Mouse (Mus musculus): Measurements from ENCODE around the gene Zzef1.

Gene Zzef1

GRCm38 (mm10) chr11:72954216-72954615, 158.2 kb downstream of the Zzef1 start:
- no peak for DNase-seq (ENCODE audit: low read depth, low spot score)

- DNase-seq (ENCODE audit: low read depth, low spot score): no peak
These were observed 159.4 kb downstream of the Zzef1 start for GRCm38 (mm10) chr11:72955339-72955974.

DNA sequence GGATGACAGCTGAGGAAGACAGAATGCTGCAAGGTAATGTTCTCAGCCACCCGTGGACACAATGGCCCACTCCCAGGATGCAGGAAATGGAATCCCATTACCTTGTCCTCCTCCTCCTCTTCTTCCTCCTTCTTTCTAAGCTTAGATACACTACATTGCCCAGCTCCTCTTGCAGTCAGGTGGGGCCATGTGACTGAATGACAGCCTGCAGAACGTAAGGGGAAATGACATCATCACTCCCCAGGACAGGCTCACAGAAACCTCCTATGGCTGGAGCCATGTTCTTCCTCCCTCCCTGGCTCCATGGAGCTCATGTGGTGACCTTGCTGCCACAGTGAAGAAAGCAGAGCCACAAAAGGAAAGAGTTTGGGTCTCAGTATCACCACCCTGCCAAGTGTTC, 161.3 kb downstream of the Zzef1 start:
- no peak for DNase-seq (ENCODE audit: low read depth, low spot score)

- DNase-seq (ENCODE audit: low read depth, low spot score): no peak
These were observed 164.1 kb downstream of the Zzef1 start for GRCm38 (mm10) chr11:72959924-72960679.

DNA sequence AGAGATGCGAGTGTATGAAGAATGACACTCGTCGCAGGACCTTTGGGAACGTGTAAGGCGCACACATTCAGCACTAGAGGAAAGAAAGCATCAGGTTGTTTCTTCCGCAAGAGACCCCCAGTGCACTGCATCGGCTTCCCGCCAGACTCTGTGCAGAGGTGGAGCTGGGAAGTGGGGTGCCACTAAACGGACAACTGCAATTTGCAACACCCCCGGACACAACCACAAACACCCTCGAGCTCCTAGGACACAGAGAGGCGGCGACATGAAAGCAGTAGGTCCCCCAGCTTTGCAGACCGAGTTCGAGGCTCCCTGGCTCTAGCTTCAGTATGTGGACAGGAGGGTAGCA, 164.7 kb downstream of the Zzef1 start:
- DNase-seq (ENCODE audit: low read depth, low spot score): no peak

GRCm38 (mm10) chr11:72961072-72961980, 165.3 kb downstream of the Zzef1 start, which contains the start of gene Atp2a3:
TSS of gene Atp2a3 (plus strand) at chr11:72961169.
- DNase-seq (ENCODE audit: low read depth, low spot score): no peak

DNA sequence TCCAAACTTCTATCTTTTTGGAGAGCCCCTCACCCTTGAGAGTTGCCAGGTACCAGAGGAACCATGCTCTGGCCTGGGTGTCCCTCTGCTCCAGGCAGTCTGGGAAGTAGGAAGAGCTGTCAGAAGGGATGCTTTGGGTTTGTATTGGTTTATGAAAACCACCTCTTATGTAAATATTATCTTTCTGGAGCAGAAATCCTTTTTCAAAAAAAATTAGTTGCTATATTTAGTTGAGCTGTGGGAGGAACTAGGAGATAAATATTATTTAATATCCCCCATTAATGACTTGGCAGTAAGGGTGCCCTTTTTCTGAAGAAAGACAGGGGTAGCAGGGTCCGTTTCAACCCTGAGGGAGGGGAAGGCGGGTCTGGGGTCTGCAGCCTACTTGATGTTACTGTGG, 166.4 kb downstream of the Zzef1 start:
- no peak for DNase-seq (ENCODE audit: low read depth, low spot score)

DNA sequence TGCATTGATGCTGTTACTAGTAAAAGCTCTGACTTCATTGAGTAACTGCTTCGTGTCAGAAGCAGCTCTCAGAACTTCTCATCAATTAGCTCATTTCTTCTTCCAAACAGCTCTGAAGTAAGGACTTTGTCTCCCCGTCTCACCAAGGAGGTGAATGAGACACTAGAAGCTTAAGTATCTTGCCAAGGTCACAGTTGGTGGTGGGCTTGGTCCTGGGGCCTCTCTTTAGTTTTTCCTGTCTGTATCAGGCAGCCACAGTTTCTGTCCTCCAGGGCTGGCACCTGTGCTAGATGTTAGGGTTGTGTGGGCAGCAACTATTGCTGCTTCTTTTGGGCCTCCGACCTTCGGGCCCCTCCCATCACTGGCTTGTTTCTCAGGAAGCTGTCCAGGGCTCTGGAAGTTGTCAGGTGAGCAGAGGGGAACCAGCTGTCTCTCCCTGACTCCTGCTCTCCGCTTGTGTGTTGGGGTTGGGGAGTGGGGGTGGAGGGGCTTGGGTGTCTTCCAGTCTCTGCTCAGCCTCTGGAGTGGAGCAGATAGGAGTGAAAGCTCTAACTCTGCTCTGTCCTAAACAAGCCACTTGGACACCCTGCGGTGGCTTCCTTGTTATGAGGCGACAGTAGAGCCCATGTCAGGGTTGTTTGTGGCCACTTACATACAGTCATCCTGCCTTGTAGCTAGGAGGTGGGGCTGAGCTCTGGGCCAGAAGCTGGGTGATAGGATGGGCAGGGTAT, 167.2 kb downstream of the Zzef1 start:
- no peak for DNase-seq (ENCODE audit: low read depth, low spot score)

DNA sequence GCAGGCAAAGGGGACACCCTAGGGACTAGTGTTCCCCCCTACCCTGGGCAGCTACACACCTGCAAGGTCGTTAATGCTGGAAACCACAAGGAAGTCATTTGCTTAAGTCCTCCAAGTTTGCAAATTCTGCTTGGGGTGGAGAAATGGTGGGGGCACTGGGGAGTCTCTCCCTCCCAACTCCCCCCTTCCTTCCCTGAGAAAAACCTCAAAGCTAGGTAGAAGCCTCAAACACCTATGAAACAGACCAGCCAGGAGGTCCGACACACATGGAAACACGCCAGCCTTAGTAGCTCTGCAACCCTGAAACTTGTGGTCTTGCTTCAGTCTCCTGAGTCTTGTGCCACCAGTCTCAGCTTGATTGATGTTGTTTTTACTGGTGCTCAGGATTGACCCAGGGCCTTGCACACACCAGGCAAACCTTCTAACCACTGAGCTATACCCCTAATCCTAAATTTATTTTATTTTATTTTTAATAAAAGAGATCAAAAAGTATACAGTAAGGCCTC, 167.8 kb downstream of the Zzef1 start:
- no peak for DNase-seq (ENCODE audit: low read depth, low spot score)

GRCm38 (mm10) chr11:72974995-72975503, 179.0 kb downstream of the Zzef1 start:
- no peak for DNase-seq (ENCODE audit: low read depth, low spot score)

Data from retina, adult 2 months (tissue).